Mouse (Mus musculus) midbrain, embryonic 15.5 days (tissue): ENCODE results near the gene Trpm8. TPM values are rescaled to one million over a fixed set of nuclear protein-coding genes. Genes with fewer than 3 reads are reported as not detected.

Experiments used
- ATAC-seq: fragments of 200-750 bp; cut with Nextera tagmentation; replicated peaks from 2 replicates; pipeline ENCODE4 v1.8.0; 2017; ENCODE audit warnings: moderate TSS enrichment
- H3K27ac ChIP-seq: fragments of 300-500 bp; sonication (generic); 2 replicates; pipeline ENCODE4 v1.5.1; 2015; ENCODE audit warnings: mild to moderate bottlenecking, inconsistent platforms
- H3K27me3 ChIP-seq: fragments of 300-500 bp; sonication (generic); replicated peaks from 2 replicates; pipeline ENCODE4 v1.6.1; 2015; ENCODE audit warnings: inconsistent platforms
- H3K36me3 ChIP-seq: fragments of 300-500 bp; sonication (generic); replicated peaks from 2 replicates; pipeline ENCODE4 v1.6.1; 2015; ENCODE audit warnings: inconsistent platforms
- H3K4me1 ChIP-seq: fragments of 300-500 bp; sonication (generic); 2 replicates; pipeline ENCODE4 v1.6.1; 2015; ENCODE audit warnings: inconsistent platforms
- H3K4me2 ChIP-seq: fragments of 300-500 bp; sonication (generic); 2 replicates; pipeline ENCODE4 v1.6.1; 2015; ENCODE audit warnings: inconsistent platforms, mild to moderate bottlenecking, moderate library complexity
- H3K4me3 ChIP-seq: fragments of 300-500 bp; sonication (generic); 2 replicates; pipeline ENCODE4 v1.5.1; 2015; ENCODE audit warnings: mild to moderate bottlenecking, inconsistent platforms
- H3K9ac ChIP-seq: fragments of 300-500 bp; sonication (generic); 2 replicates; pipeline ENCODE4 v1.6.1; 2015; ENCODE audit warnings: mild to moderate bottlenecking, inconsistent platforms
- H3K9me3 ChIP-seq: fragments of 300-500 bp; sonication (generic); 2 replicates; pipeline ENCODE4 v1.6.1; 2016; ENCODE audit warnings: inconsistent platforms
- WGBS: fragments of 180-500 bp; shearing (Covaris S2); methylation state at CpG from one replicate; pipeline ENCODE4 v1.1.7; 2015; ENCODE audit warnings: mixed read lengths; 5-methylcytosine and 5-hydroxymethylcytosine counted together
- polyA plus RNA-seq: library from polyadenylated mRNA; unstranded; fragments of >200 nt; fragmentation: Nextera tagmentation; extraction: Ambion mirVana; gene quantifications from 2 replicates; pipeline ENCODE4 v1.2.1, GENCODE M21; 2015

Gene Trpm8
- polyA plus RNA-seq, 1 experiment from 2014 or later = 0.10 TPM

DNA sequence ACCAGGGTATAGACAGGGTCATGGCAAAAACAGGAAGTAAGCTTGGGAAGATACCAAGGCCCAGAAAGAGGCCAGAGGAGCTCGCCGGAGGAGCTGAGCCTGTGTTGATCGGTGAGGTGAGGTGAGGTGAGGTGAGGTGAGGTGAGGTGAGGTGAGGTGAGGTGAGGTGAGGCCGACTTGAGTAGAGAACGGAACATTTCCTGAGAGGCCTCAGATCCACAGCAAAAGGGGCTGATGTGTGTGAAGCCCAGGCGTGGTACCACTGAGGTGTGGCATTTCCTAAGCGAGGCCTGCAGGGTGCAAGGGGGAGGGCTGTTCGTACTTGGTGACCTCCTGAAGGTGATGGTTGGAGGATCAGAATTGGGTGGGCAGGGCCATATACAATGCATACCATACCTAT lies 24.4 kb upstream of the Trpm8 start:
- Histone ChIP-seq H3K9me3 (peaks cover 52% of the 10 kb centered on the region), H3K9ac (no peak overlapping the region), H3K27ac (no peak overlapping the region), H3K4me3 (no peak overlapping the region), H3K27me3 (no peaks in the 10 kb centered on the region), H3K36me3 (no peaks in the 10 kb centered on the region), H3K4me2 (no peak overlapping the region), H3K4me1 (no peaks in the 10 kb centered on the region)
- WGBS = 75% methylated on average over 8 of the region's 8 CpGs
- no peak for ATAC-seq

DNA sequence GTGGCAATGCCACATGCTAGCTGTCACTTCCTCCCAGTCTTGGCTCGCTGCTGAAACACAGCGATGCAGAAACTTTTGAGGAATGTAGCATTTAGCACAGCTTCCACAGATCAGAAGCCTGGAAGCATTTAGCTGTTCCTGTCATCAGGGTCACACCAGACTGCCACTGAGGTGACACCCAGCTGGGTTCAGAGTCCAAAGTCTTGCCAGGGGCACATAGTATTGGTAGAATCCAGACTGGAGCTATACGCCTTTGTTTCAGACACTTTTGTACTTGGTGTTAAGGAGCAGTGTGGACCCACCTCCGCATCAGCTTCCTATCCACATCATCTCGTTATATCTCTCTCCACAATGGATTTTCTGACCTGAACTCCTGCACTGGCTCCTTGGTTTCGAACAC lies 23.9 kb upstream of the Trpm8 start:
- Histone ChIP-seq H3K36me3 (no peaks in the 10 kb centered on the region), H3K4me3 (no peak overlapping the region), H3K4me2 (no peak overlapping the region), H3K9me3 (peaks cover 47% of the 10 kb centered on the region), H3K4me1 (no peaks in the 10 kb centered on the region), H3K9ac (no peak overlapping the region), H3K27ac (no peak overlapping the region), H3K27me3 (no peaks in the 10 kb centered on the region)
- WGBS = 72% methylated on average over 6 of the region's 6 CpGs
- no peak for ATAC-seq

DNA sequence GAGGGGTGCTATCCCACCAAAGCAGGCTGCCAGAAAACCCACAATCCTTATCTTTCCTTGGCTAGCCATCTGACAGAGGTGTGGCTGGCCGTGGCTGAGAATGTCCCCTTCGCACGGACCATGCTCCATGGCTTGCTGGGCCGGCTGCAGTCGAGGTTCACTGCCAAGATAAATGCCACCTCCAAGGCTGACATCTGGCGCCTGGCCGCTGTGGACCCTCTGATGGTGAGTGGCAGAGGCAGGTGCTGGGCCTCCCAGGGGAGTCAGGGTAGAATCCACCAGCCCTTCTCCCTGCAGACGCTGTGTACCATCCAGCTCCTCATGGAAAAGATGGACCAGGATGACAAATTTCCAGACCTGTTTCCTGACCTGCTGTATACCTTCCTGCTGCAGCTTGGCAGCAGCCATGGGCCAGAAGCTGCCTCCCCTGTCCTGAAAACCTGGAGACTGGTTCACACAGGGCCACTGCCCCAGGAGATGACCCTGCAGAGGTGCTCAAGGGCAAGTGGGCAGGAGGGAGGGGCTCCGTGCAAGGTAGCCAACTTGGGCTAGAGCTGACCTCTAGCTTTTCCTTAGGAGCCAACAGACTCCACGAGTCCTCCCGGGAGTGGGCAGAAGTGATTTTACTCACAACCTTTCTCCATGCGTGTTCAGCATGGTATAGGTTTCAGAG lies 22.5 kb upstream of the Trpm8 start:
- Histone ChIP-seq H3K4me1 (no peaks in the 10 kb centered on the region), H3K36me3 (no peaks in the 10 kb centered on the region), H3K27me3 (no peaks in the 10 kb centered on the region), H3K9ac (no peak overlapping the region), H3K4me2 (no peak overlapping the region), H3K27ac (no peak overlapping the region), H3K4me3 (no peak overlapping the region), H3K9me3 (peaks cover 37% of the 10 kb centered on the region)
- ATAC-seq = no peak
- 88% methylated on average over 12 of the region's 12 CpGs for WGBS

DNA sequence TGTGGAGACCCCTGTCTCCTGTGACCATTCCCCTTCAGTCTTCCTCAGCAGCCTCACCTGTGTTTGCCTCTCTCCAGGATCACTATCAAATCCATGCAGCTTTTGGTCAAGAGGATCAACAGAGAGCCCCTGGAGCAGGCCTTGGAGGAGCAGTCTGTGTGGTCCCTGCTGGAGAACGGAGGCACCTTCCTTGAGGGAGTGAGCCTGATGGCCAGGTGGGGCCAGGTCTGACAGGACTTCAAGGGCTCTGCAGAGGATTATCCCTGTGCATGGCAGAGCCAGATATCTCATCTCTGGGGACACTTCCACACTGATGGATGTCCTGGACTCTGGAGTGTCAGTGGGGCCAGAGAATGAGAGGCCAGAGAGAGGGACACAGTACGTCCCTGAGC lies 22.0 kb upstream of the Trpm8 start:
- Histone ChIP-seq H3K4me1 (no peaks in the 10 kb centered on the region), H3K4me3 (no peak overlapping the region), H3K9me3 (peaks cover 32% of the 10 kb centered on the region), H3K4me2 (no peak overlapping the region), H3K27ac (no peak overlapping the region), H3K27me3 (no peaks in the 10 kb centered on the region), H3K36me3 (no peaks in the 10 kb centered on the region), H3K9ac (no peak overlapping the region)
- WGBS = 66% methylated on average over 2 of the region's 2 CpGs
- no peak for ATAC-seq

DNA sequence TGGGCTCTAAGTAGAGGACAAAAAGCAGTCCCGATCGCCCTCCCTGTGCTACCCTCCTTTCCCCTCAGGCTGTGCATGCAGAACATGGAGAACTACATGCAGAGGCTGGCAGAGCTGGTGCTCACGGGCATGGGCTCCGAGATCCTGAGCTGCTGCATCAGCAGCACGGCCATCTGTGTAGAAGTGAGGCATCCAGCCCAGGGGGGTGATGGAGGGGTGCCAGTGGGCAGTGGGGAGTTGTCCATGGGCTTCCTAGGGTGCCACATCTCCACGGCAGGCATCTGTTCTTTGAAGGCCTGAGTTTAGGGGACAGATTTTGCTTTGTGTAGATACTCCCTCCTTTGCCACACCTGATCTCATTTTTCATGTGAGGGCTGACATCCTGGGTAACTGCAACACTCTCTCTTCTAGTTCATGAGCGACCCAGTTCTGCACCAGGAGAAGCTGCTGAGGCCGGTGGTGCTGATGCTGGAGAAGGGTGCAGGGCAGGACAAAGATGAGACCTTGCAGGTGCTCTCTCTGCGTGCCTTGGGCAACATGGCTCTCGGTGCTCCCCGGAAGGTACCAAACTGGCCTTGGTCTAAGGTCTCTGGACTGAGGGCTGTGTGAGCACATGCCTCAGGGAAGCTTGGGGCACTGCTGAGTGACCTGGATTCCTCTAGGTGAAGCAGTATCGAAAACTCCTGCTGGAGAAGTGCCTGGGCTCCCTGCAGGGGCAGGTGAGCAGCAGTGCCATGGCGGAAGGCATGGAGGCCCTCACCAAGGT lies 21.3 kb upstream of the Trpm8 start:
- no peak overlapping the region for H3K27ac ChIP-seq
- 80% methylated on average over 13 of the region's 13 CpGs for WGBS
- peaks cover 27% of the 10 kb centered on the region for H3K9me3 ChIP-seq

DNA sequence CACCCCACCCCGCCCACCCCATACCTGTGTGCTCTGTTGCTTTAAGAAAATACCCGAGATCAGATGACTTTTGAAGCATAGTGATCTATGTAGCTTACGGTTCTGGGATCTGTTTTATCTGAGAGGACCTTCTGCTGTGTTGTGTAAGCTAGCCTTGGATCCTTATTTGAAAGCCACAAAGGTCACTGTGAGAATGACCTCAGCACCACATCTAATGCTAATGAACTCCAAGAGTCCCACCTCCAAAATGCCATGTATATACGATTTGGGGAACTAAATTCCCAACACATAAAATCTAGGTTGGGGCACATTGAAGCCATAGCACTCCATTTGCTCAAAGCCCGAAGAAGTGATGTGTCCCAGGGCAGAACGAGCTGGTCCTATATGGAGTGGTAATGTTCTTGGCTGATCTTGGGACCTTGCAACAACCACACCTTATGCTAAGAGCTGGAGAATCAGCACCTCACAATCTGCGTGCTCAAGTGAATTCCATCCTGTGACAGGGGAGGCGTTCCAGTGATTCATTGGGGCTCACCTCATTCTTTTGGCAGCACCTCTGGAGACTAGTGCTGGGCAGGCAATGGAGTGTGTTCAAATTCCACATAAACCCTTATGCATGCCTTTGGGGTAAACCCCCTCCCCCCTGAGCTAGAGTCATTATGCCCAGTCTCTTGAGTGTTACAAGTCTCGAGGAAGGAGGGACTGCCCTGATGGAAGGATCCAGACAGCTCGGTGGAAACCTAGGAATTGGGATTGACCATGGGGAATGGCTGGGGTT lies 20.4 kb upstream of the Trpm8 start:
- H3K4me2 ChIP-seq = no peak overlapping the region
- no peak overlapping the region for H3K4me3 ChIP-seq
- ATAC-seq = no peak; the same call in 1 of the 2 replicates
- H3K27ac ChIP-seq = no peak overlapping the region
- H3K9ac ChIP-seq = no peak overlapping the region
- WGBS = 80% methylated on average over 10 of the region's 10 CpGs
- no peaks in the 10 kb centered on the region for H3K4me1 ChIP-seq
- no peaks in the 10 kb centered on the region for H3K27me3 ChIP-seq
- peaks cover 11% of the 10 kb centered on the region; the same call in 1 of the 2 replicates for H3K36me3 ChIP-seq
- H3K9me3 ChIP-seq = peaks cover 25% of the 10 kb centered on the region

More for the DNA sequence above, 21.3 kb upstream of the Trpm8 start:
- Histone ChIP-seq H3K4me2 (no peak overlapping the region), H3K4me3 (no peak overlapping the region), H3K27me3 (no peaks in the 10 kb centered on the region), H3K9ac (no peak overlapping the region), H3K4me1 (no peaks in the 10 kb centered on the region), H3K36me3 (peaks cover 4% of the 10 kb centered on the region; the same call in 1 of the 2 replicates)
- ATAC-seq = no peak

DNA sequence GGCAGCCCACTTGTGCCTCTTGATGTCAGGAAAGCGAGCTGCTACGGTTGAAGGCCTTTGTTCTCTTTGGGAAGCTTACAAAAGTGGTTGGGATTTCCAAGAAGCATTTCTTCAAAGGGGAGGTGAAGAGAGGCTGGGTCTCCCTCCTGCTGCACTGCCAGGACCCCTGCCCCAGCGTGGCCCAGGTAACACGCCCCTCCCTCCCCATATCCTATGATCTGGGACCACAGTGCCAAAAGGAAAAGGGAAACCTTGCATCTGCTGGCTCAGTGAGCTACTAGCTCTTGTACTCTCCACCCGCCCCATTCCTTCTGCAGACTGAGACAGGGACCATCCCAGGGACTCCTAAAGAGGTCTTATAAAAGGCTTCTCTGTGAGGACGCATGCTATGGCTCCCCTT lies 19.8 kb upstream of the Trpm8 start:
- no peak overlapping the region for H3K9ac ChIP-seq
- WGBS = 84% methylated on average over 6 of the region's 6 CpGs
- no peaks in the 10 kb centered on the region for H3K4me1 ChIP-seq
- no peak overlapping the region for H3K4me2 ChIP-seq
- ATAC-seq = no peak
- H3K9me3 ChIP-seq = peaks cover 19% of the 10 kb centered on the region
- H3K27me3 ChIP-seq = no peaks in the 10 kb centered on the region
- no peak overlapping the region for H3K4me3 ChIP-seq
- no peak overlapping the region for H3K27ac ChIP-seq
- peaks cover 16% of the 10 kb centered on the region for H3K36me3 ChIP-seq

DNA sequence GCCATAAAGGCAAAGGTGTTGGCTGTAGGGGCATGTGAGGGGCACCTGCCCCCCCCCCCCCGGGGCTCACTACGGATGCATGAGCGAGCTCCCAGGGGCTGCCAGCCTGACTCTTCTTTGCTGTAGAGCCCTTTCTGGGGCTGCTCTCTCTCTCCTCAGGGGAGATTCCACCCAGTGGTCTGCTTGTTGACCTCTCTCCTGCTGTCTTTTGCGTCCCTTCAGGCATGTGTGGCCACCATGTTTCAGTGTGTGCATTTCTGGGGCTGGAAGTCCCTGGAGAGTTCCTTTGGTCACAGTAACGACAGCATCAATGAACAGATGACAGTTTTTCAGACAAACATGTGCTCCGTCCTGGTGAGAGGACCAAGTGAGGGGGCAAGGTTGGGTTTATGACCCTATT lies 19.1 kb upstream of the Trpm8 start:
- ATAC-seq = no peak
- peaks cover 16% of the 10 kb centered on the region for H3K9me3 ChIP-seq
- H3K27ac ChIP-seq = no peak overlapping the region
- no peak overlapping the region for H3K4me2 ChIP-seq
- H3K36me3 ChIP-seq = peaks cover 23% of the 10 kb centered on the region
- no peak overlapping the region for H3K4me3 ChIP-seq
- H3K4me1 ChIP-seq = no peaks in the 10 kb centered on the region
- WGBS = 70% methylated on average over 6 of the region's 6 CpGs
- H3K27me3 ChIP-seq = no peaks in the 10 kb centered on the region
- H3K9ac ChIP-seq = no peak overlapping the region

DNA sequence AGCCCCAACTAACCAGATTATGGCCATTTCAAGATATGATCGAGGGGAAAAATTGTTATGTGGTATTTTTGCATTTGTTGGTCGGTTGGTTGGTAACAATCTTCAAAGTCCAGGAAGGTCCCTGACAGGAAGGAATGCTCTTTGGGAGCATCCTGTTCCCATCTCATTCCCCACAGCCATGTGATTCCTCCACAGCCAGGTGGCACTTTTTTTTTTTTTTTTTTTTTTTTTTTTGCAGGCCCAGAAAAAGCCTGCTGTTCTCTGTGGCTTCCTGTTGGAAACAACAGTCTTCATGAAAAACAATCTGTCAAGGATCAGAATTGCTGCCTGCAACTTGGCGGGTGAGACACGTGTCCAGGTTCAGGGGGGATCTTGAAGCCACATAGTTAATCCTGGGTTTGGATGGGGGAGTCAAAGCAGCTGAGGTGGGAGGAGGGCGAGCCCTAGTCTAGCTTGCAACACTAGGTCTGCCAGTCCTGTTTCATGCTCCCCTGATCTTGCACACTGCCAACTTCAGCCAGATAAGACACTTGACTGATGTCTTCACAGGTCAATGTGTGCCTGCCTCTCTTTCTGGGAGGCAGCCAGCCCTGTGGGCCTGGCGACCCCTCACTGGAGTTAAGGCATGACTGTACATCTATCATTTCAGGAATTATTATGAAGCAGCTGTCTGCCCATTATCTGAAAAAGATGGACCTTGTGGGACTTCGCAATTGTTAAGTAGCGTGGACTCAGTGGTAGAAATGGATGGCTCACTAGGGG lies 18.4 kb upstream of the Trpm8 start:
- WGBS = 81% methylated on average over 8 of the region's 8 CpGs
- ATAC-seq = peak; percentile 1; the same call in 1 of the 2 replicates
- Histone ChIP-seq H3K27me3 (no peaks in the 10 kb centered on the region), H3K4me2 (no peak overlapping the region), H3K4me1 (no peaks in the 10 kb centered on the region), H3K9ac (no peak overlapping the region), H3K9me3 (peaks cover 16% of the 10 kb centered on the region), H3K27ac (no peak overlapping the region), H3K36me3 (peaks cover 30% of the 10 kb centered on the region), H3K4me3 (no peak overlapping the region)

DNA sequence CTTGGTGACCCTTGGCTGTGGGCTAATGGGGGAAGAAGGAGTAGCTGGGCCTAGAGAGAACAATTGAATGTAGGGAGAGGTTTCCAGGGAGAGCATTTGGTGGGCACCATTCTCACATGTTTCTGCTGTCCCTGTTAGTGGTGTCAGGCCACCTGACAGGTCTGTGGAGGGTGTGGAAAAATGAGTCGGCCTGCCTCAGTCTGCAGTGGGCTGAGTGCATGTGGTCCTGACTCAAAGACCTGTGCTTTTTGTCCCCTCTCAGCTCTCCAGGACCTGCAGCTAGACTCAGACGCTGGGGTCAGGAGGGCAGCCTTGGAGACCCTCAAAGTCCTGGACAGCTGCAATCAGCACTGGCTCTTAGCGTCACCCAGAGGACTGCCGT lies 17.8 kb upstream of the Trpm8 start:
- ATAC-seq = peak; percentile 2; the same call in 1 of the 2 replicates
- 85% methylated on average over 4 of the region's 4 CpGs for WGBS

DNA sequence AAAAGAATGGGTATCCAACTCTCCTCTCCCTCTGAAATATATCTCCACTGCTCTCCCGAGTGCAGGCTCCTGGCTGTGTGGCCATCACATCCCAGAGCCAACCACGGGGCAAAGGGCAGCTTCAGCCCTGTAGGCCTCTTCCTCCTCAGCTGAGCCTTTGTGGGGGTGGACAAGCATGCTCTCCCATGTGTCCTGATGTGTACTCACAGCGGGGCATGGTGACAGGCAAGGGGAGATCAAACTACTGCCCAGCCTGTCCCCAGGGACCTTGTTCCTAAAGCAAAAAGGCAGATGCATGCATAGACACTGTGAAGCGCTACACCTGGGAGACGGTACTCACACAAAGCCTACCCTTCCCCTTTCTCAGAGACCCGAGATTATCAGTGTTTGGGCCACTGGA lies 17.3 kb upstream of the Trpm8 start:
- Histone ChIP-seq H3K9me3 (peaks cover 10% of the 10 kb centered on the region), H3K9ac (no peak overlapping the region), H3K4me1 (no peaks in the 10 kb centered on the region), H3K4me3 (no peak overlapping the region), H3K36me3 (peaks cover 41% of the 10 kb centered on the region), H3K27ac (no peak overlapping the region), H3K4me2 (no peak overlapping the region), H3K27me3 (no peaks in the 10 kb centered on the region)
- peak; percentile 7; the same call in 1 of the 2 replicates for ATAC-seq
- WGBS = 80% methylated on average over 6 of the region's 6 CpGs

More for the DNA sequence above, 17.8 kb upstream of the Trpm8 start:
- H3K9me3 ChIP-seq = peaks cover 15% of the 10 kb centered on the region
- no peaks in the 10 kb centered on the region for H3K4me1 ChIP-seq
- peaks cover 36% of the 10 kb centered on the region for H3K36me3 ChIP-seq
- no peak overlapping the region for H3K4me3 ChIP-seq
- no peaks in the 10 kb centered on the region for H3K27me3 ChIP-seq
- H3K9ac ChIP-seq = no peak overlapping the region
- H3K27ac ChIP-seq = no peak overlapping the region
- H3K4me2 ChIP-seq = no peak overlapping the region
